In the genomic region with DNA sequence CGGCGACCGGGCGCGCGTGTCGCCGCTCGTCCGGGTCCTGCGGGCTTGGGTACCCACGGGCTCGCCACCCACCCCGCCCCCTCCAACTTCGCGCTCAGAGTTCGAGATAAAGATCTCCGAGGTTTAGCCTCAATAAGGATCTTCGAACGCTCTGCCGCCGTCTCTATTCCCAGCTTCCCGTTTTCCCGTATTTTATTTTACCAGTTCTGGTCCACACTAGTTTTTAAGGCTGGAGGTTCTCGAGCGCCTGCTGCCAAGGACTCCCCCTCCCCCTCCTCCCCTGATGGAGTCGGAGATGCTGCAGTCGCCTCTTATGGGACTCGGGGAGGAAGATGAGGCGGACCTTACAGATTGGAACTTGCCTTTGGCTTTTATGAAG, we compare ENCODE assay signal across 8 mouse cellular contexts. TPM values are rescaled to one million over a fixed set of nuclear protein-coding genes. Genes with fewer than 3 reads are reported as not detected.
DNase-seq lines count a peak whose midpoint lies in the region; ATAC-seq and TF ChIP-seq lines count a peak whose summit lies in the region.

No protein-coding gene starts in this region.

- peaks cover 20% of the 10 kb centered on the region for H3K4me1 ChIP-seq in hindbrain, embryonic 15.5 days (replicated peaks)
- peaks cover 17% of the 10 kb centered on the region for H3K4me1 ChIP-seq in midbrain, embryonic 13.5 days (replicated peaks)

- no peak for DNase-seq in gastrocnemius, adult 2 months
- DNase-seq in gastrocnemius, adult 18-20 months (ENCODE audit: low spot score): no peak
- peak; percentile 6 to 7 for DNase-seq in urinary bladder, postnatal 36 days (ENCODE audit: low spot score in 2 of 2)
- DNase-seq in urinary bladder, postnatal 25 days (ENCODE audit: low spot score): no peak
- no peak for DNase-seq in right cerebral cortex, postnatal 36 days (ENCODE audit: low spot score in 2 of 2)

- under 1% methylated on average over 30 of the region's 30 CpGs for WGBS in hindbrain, embryonic 15.5 days
- WGBS in midbrain, embryonic 13.5 days: under 1% methylated on average over 30 of the region's 30 CpGs

- intact Hi-C loops in gastrocnemius, adult 2 months (cut with DNase I): loop anchor here (5.0 kb wide), 2 partner anchors 101 to 129 kb away; no protein-coding TSS in a partner anchor

- H3K9ac ChIP-seq in hindbrain, embryonic 15.5 days: peak overlapping the region; percentile 94
- H3K9ac ChIP-seq in midbrain, embryonic 13.5 days (replicated peaks): peak overlapping the region; percentile 97

- H3K4me3 ChIP-seq in gastrocnemius, adult 2 months: peak overlapping the region; percentile 93
- peak overlapping the region; percentile 98 for H3K4me3 ChIP-seq in hindbrain, embryonic 15.5 days
- peak overlapping the region; percentile 98 for H3K4me3 ChIP-seq in midbrain, embryonic 13.5 days (replicated peaks)

- H3K36me3 ChIP-seq in hindbrain, embryonic 15.5 days: peaks cover 4% of the 10 kb centered on the region; the same call in 1 of the 2 replicates
- H3K36me3 ChIP-seq in midbrain, embryonic 13.5 days: peaks cover 8% of the 10 kb centered on the region

- ATAC-seq in hindbrain, embryonic 15.5 days (ENCODE audit: low FRiP score, low read depth): no peak
- ATAC-seq in midbrain, embryonic 13.5 days: no peak; the same call in 1 of the 2 replicates
- ATAC-seq in cerebellum, adult (ENCODE audit: insufficient number of reproducible peaks, low FRiP score, low TSS enrichment): no peak

- TF ChIP-seq CTCF in gastrocnemius, adult 2 months (IDR thresholded peaks at IDR 0.05): no peak

- no peaks in the 10 kb centered on the region for H3K9me3 ChIP-seq in hindbrain, embryonic 15.5 days
- H3K9me3 ChIP-seq in midbrain, embryonic 13.5 days: no peaks in the 10 kb centered on the region

- no peaks in the 10 kb centered on the region for H3K27me3 ChIP-seq in hindbrain, embryonic 15.5 days
- no peaks in the 10 kb centered on the region for H3K27me3 ChIP-seq in midbrain, embryonic 13.5 days

- H3K4me2 ChIP-seq in hindbrain, embryonic 15.5 days: peak overlapping the region; percentile 88
- peak overlapping the region; percentile 67 for H3K4me2 ChIP-seq in midbrain, embryonic 13.5 days (replicated peaks)

- H3K27ac ChIP-seq in gastrocnemius, adult 2 months: peak overlapping the region; percentile 95
- peak overlapping the region; percentile 90 for H3K27ac ChIP-seq in hindbrain, embryonic 15.5 days (replicated peaks)
- H3K27ac ChIP-seq in midbrain, embryonic 13.5 days: peak overlapping the region; percentile 86

RNA-seq across cellular contexts. Expression of gene Rptor, which starts 0.8 kb away (rescaled TPM):
- 10 to 100 TPM; 24.9 to 32.5 TPM for total RNA-seq in gastrocnemius, adult 2 months (2021)
- 10 to 100 TPM; 23.3 to 28.1 TPM for total RNA-seq in gastrocnemius, adult 18-20 months (2021)
- polyA plus RNA-seq in hindbrain, embryonic 15.5 days (2015; fragmentation: Nextera tagmentation; extraction: Ambion mirVana): 12.7 and 13.3 TPM in 2 replicates
- polyA plus RNA-seq in midbrain, embryonic 13.5 days (2015; fragmentation: Nextera tagmentation; extraction: Ambion mirVana): 9.7 and 11.7 TPM in 2 replicates

RNA-seq across cellular contexts. Expression of gene Nptx1, which starts 56.0 kb away (rescaled TPM):
- not detected for total RNA-seq in gastrocnemius, adult 2 months (2021)
- total RNA-seq in gastrocnemius, adult 18-20 months (2021): under 1 TPM; 0.05 TPM
- 16.2 and 20.7 TPM in 2 replicates for polyA plus RNA-seq in hindbrain, embryonic 15.5 days (2015; fragmentation: Nextera tagmentation; extraction: Ambion mirVana)
- 7.3 and 8.6 TPM in 2 replicates for polyA plus RNA-seq in midbrain, embryonic 13.5 days (2015; fragmentation: Nextera tagmentation; extraction: Ambion mirVana)

Comparison
In these comparisons a context has a peak if more than half of its experiments do, and no peak if none do; other contexts are left out.
1. DNase-seq: peak in urinary bladder, postnatal 36 days (2 of 2); none in gastrocnemius, adult 2 months (single experiment), gastrocnemius, adult 18-20 months (single experiment), urinary bladder, postnatal 25 days (single experiment) and right cerebral cortex, postnatal 36 days (0 of 2).
2. Peak in every context shown above with its lines, with median percentiles within 50 percentile points of each other: H3K27ac ChIP-seq and H3K4me3 ChIP-seq.